Mouse (Mus musculus) liver, postnatal 0 days (tissue): ENCODE measurements around the gene Pcdh9.

Experiments
- CTCF ChIP-seq: sonication (generic); IDR thresholded peaks from 2 replicates; pipeline ENCODE4 v1.5.1; 2016; ENCODE audit warnings: antibody characterized with exemption, low read depth
- EP300 ChIP-seq: IDR thresholded peaks from 2 replicates; pipeline ENCODE4 v1.6.1; 2016; ENCODE audit warnings: antibody characterized with exemption, low read depth, mild to moderate bottlenecking

DNA sequence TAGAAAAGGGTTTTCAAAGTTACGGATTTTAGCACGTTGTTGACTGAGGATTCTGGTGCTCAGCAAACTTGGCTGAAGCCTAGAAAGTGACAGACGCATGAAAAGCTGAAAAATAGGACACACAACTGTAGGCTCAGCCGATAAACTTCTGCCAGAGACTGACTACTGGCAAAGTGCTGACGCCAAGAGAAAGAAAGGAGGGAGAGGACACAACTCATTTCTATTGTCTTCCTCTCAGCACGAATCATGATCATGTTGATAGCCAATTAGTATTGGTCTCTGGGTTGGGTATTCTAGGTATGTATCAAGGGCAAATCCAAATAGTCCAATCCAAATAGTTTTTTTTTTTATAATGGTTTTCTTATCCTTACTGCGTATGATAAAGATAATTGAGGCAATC, 605.3 kb downstream of the Pcdh9 start:
- TF ChIP-seq CTCF, result no peak
- no peak for TF ChIP-seq EP300
